Mouse (Mus musculus): ENCODE data around the gene Tnks1bp1. TPM values are rescaled to one million over a fixed set of nuclear protein-coding genes. Genes with fewer than 3 reads are reported as not detected.

Tnks1bp1 gene
- total RNA-seq (2017) = 2.9 and 5.1 TPM in 2 replicates

- ATAC-seq (replicated peaks; ENCODE audit: low read depth, poor library complexity, severe bottlenecking) = peak; percentile 87
Measured at GRCm38 (mm10) chr2:85047596-85048167, at the start of gene Tnks1bp1. Gene Tnks1bp1, plus strand, starts transcription at chr2:85048022.

- ATAC-seq (replicated peaks; ENCODE audit: low read depth, poor library complexity, severe bottlenecking) = peak; percentile 72
Measured at GRCm38 (mm10) chr2:84999486-85000181, 48.2 kb upstream of the Tnks1bp1 start.

GRCm38 (mm10) chr2:85001497-85001896 lies 46.3 kb upstream of the Tnks1bp1 start:
- ATAC-seq (replicated peaks; ENCODE audit: low read depth, poor library complexity, severe bottlenecking) = no peak

- ATAC-seq (replicated peaks; ENCODE audit: low read depth, poor library complexity, severe bottlenecking) = no peak
Measured at GRCm38 (mm10) chr2:85002575-85002974, 45.2 kb upstream of the Tnks1bp1 start.

- ATAC-seq (replicated peaks; ENCODE audit: low read depth, poor library complexity, severe bottlenecking) = no peak
Measured at GRCm38 (mm10) chr2:85004341-85004740, 43.5 kb upstream of the Tnks1bp1 start.

GRCm38 (mm10) chr2:85006600-85006999 lies 41.2 kb upstream of the Tnks1bp1 start:
- ATAC-seq (replicated peaks; ENCODE audit: low read depth, poor library complexity, severe bottlenecking) = no peak

GRCm38 (mm10) chr2:85007729-85008128 lies 40.1 kb upstream of the Tnks1bp1 start:
- ATAC-seq (replicated peaks; ENCODE audit: low read depth, poor library complexity, severe bottlenecking) = peak; percentile 62

GRCm38 (mm10) chr2:85009212-85009611 lies 38.6 kb upstream of the Tnks1bp1 start:
- ATAC-seq (replicated peaks; ENCODE audit: low read depth, poor library complexity, severe bottlenecking) = no peak

GRCm38 (mm10) chr2:85011906-85012604 lies 35.8 kb upstream of the Tnks1bp1 start:
- ATAC-seq (replicated peaks; ENCODE audit: low read depth, poor library complexity, severe bottlenecking) = peak; percentile 36

GRCm38 (mm10) chr2:85012679-85013078 lies 35.1 kb upstream of the Tnks1bp1 start:
- ATAC-seq (replicated peaks; ENCODE audit: low read depth, poor library complexity, severe bottlenecking) = peak; percentile 23; the same call in 1 of the 2 replicates

GRCm38 (mm10) chr2:85013826-85014587 lies 33.8 kb upstream of the Tnks1bp1 start:
- peak; percentile 59 for ATAC-seq (replicated peaks; ENCODE audit: low read depth, poor library complexity, severe bottlenecking)

GRCm38 (mm10) chr2:85014588-85014982 lies 33.2 kb upstream of the Tnks1bp1 start:
- ATAC-seq (replicated peaks; ENCODE audit: low read depth, poor library complexity, severe bottlenecking) = peak; percentile 66

- ATAC-seq (replicated peaks; ENCODE audit: low read depth, poor library complexity, severe bottlenecking) = peak; percentile 43; the same call in 1 of the 2 replicates
Measured at GRCm38 (mm10) chr2:85022043-85022442, 25.8 kb upstream of the Tnks1bp1 start.

GRCm38 (mm10) chr2:85026178-85026577 lies 21.6 kb upstream of the Tnks1bp1 start:
- peak; percentile 27; the same call in 1 of the 2 replicates for ATAC-seq (replicated peaks; ENCODE audit: low read depth, poor library complexity, severe bottlenecking)

GRCm38 (mm10) chr2:85027281-85027680 lies 20.5 kb upstream of the Tnks1bp1 start:
- ATAC-seq (replicated peaks; ENCODE audit: low read depth, poor library complexity, severe bottlenecking) = peak; percentile 78

GRCm38 (mm10) chr2:85029897-85030296 lies 17.9 kb upstream of the Tnks1bp1 start:
- no peak for ATAC-seq (replicated peaks; ENCODE audit: low read depth, poor library complexity, severe bottlenecking)

GRCm38 (mm10) chr2:85030989-85031388 lies 16.8 kb upstream of the Tnks1bp1 start:
- peak; percentile 8; the same call in 1 of the 2 replicates for ATAC-seq (replicated peaks; ENCODE audit: low read depth, poor library complexity, severe bottlenecking)

GRCm38 (mm10) chr2:85033121-85033520 lies 14.7 kb upstream of the Tnks1bp1 start:
- ATAC-seq (replicated peaks; ENCODE audit: low read depth, poor library complexity, severe bottlenecking) = no peak

GRCm38 (mm10) chr2:85034169-85034568 lies 13.7 kb upstream of the Tnks1bp1 start:
- peak; percentile 58 for ATAC-seq (replicated peaks; ENCODE audit: low read depth, poor library complexity, severe bottlenecking)

- ATAC-seq (replicated peaks; ENCODE audit: low read depth, poor library complexity, severe bottlenecking) = 0 out of 2 replicates have a peak, but pooled peaks have one; percentile 1
Measured at GRCm38 (mm10) chr2:85036507-85037046, 11.2 kb upstream of the Tnks1bp1 start.
